Mouse (Mus musculus): ENCODE measurements around the gene Ppcdc. TPM values are rescaled to one million over a fixed set of nuclear protein-coding genes. Genes with fewer than 3 reads are reported as not detected.

Ppcdc gene
- 155 TPM for polyA plus RNA-seq (2017; shearing (Covaris generic))

DNA sequence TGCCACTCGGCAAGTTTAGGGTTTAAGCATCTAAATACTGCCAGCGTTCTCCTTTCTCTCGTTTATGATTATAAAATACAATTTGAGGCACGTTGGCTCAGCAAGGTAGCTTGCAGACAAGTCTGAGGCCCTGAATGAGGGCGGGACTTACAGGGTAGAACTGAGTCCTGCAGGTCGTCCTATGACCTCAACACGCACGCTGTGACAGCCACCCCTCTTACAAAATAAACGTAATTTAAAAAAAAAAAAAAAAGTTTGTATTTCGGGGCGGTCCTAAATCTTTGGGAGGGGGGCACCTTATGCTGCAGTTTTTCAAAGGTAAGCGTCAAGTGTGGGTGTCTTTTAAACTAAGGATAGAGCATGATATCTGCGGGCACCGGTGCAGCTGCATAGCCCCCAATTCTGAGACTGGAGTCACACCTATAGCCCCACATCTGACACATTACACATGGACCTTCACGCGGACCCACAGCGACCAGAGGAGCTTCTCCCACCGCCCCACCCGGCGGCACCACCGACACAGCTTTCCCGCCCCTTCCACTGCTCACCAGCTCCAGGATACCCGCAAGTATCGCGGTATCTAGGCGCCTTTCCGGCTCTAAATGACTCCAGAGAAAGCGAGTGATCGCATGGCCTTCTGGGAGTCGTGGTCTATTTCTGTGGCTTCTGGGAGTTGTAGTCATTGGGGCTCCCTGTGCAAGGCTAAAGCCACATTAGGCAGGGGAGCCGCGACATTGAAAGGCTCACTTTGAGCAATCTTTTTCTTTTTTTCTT is at the start of gene Ppcdc:
Gene Ppcdc (minus strand): TSS at position 603 of the 774 bp plus-strand sequence.

DNA sequence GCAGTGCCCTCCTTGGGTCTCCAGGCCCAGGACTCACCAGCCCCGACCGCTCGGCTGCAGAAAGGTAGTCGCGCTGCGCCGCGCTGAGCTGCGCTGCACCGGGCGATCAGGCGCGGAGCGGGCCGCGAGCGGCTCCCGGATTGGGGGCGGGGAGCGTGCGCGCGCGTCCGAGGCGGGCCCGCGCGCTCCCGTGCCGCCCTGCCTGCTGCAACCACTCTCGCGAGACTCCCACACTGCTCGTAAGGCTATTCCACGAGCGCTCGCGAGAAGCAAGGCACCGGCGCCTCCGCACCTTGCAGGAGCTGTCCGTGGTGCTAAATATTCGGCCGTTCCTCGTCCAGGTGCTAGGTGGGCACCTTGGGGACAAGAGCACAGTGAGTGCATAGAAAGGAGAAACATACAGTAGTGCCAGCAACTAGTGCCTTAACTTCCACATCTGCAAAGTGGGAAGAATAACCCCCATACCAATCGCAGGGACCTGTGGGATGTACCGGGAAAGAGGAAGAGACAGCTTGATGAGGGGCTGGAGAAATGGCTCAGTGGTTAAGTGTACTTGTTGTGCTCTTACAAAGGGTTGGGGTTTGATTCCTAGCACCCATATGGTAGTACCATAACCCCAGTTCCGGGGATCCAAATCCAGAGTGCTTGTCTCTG is 28.1 kb upstream of the Ppcdc start, which contains the start of gene Scamp5:
Gene Scamp5 (minus strand): TSS at position 165 of the 654 bp plus-strand sequence.

Other genes with a start within 250 kb of the Ppcdc start
- gene Trcg1, start 203.6 kb downstream of the Ppcdc start, polyA plus RNA-seq (2017; shearing (Covaris generic)), result not detected
- 60.7 TPM for gene 1700017B05Rik, start 177.5 kb downstream of the Ppcdc start, polyA plus RNA-seq (2017; shearing (Covaris generic))
- gene Scamp5, start 27.9 kb upstream of the Ppcdc start, polyA plus RNA-seq (2017; shearing (Covaris generic)), result 0.10 TPM
- not detected for gene Rpp25, start 63.9 kb upstream of the Ppcdc start, polyA plus RNA-seq (2017; shearing (Covaris generic))
- gene Cox5a, start 81.2 kb upstream of the Ppcdc start, polyA plus RNA-seq (2017; shearing (Covaris generic)), result 213 TPM
- gene Fam219b, start 97.4 kb upstream of the Ppcdc start, polyA plus RNA-seq (2017; shearing (Covaris generic)), result 15.4 TPM
- gene Mpi, start 112.6 kb upstream of the Ppcdc start, polyA plus RNA-seq (2017; shearing (Covaris generic)), result 11.9 TPM
- gene Scamp2, start 120.8 kb upstream of the Ppcdc start, polyA plus RNA-seq (2017; shearing (Covaris generic)), result 71.5 TPM
- gene Ulk3, start 149.3 kb upstream of the Ppcdc start, polyA plus RNA-seq (2017; shearing (Covaris generic)), result 69.7 TPM
- gene Cplx3, start 166.2 kb upstream of the Ppcdc start, polyA plus RNA-seq (2017; shearing (Covaris generic)), result not detected
- gene Lman1l, start 180.7 kb upstream of the Ppcdc start, polyA plus RNA-seq (2017; shearing (Covaris generic)), result not detected
- gene Csk, start 213.5 kb upstream of the Ppcdc start, polyA plus RNA-seq (2017; shearing (Covaris generic)), result 85.6 TPM
- gene Cyp1a2, start 243.6 kb upstream of the Ppcdc start, polyA plus RNA-seq (2017; shearing (Covaris generic)), result not detected
- gene Cyp1a1, start 247.8 kb upstream of the Ppcdc start, polyA plus RNA-seq (2017; shearing (Covaris generic)), result not detected